Mouse (Mus musculus) MEL (cell line): Measurements from ENCODE around the gene Atp6v1g2. TPM values are rescaled to one million over a fixed set of nuclear protein-coding genes. Genes with fewer than 3 reads are reported as not detected.

ENCODE experiments used
- DNase-seq: peaks from one replicate; pipeline ENCODE4 v3.0.0; 2011; ENCODE audit warnings: low read depth, low spot score
- H3K27ac ChIP-seq: 2 replicates; pipeline ENCODE4 v1.5.1; 2012; ENCODE audit warnings: low read depth, mild to moderate bottlenecking, control low read depth, low read length, moderate library complexity; ENCODE audit not compliant: control insufficient read depth
- H3K27me3 ChIP-seq, 2 experiments: fragments of 150-350 bp in 1 of 2; sonication (generic) in 1 of 2; 2 replicates each; pipeline ENCODE4 v1.6.1; 2012; ENCODE audit warnings: low read length in 2 of 2, mild to moderate bottlenecking in 2 of 2, improper control_type of control experiment in 1 of 2, moderate library complexity in 1 of 2; ENCODE audit not compliant: insufficient read depth in 2 of 2, control insufficient read depth in 1 of 2
- H3K36me3 ChIP-seq, 2 experiments: 2 replicates each; pipeline ENCODE4 v1.6.1; 2012 to 2014; ENCODE audit warnings: low read length in 2 of 2, improper control_type of control experiment in 1 of 2, inconsistent platforms in 1 of 2, mild to moderate bottlenecking in 1 of 2; ENCODE audit not compliant: insufficient read depth in 2 of 2, control insufficient read depth in 1 of 2
- H3K4me1 ChIP-seq, 2 experiments: fragments of 150-350 bp in 1 of 2; sonication (generic) in 1 of 2; 2 replicates each; pipeline ENCODE4 v1.6.1; 2012; ENCODE audit warnings: low read length in 2 of 2, improper control_type of control experiment in 1 of 2, mild to moderate bottlenecking in 1 of 2; ENCODE audit not compliant: insufficient read depth in 2 of 2, control insufficient read depth in 1 of 2
- H3K4me3 ChIP-seq, 2 experiments: fragments of 150-350 bp in 1 of 2; sonication (generic) in 1 of 2; 2 replicates each; pipeline ENCODE4 v1.5.1; 2012; ENCODE audit warnings: low read depth in 2 of 2, low read length in 2 of 2, mild to moderate bottlenecking in 2 of 2, moderate library complexity in 2 of 2, control low read depth in 1 of 2, improper control_type of control experiment in 1 of 2; ENCODE audit not compliant: control insufficient read depth in 1 of 2, insufficient read depth in 1 of 2
- H3K79me2 ChIP-seq: 2 replicates; pipeline ENCODE4 v1.6.1; 2012; ENCODE audit warnings: mild to moderate bottlenecking, low read length, moderate library complexity; ENCODE audit not compliant: control insufficient read depth, poor library complexity, insufficient read depth
- H3K9ac ChIP-seq: 2 replicates; pipeline ENCODE4 v1.6.1; 2012; ENCODE audit warnings: low read depth, mild to moderate bottlenecking, control low read depth, low read length, moderate library complexity; ENCODE audit not compliant: control insufficient read depth, poor library complexity, severe bottlenecking
- H3K9me3 ChIP-seq: fragments of 150-350 bp; sonication (generic); replicated peaks from 2 replicates; pipeline ENCODE4 v1.6.1; 2012; ENCODE audit warnings: mild to moderate bottlenecking, low read length, improper control_type of control experiment, moderate library complexity; ENCODE audit not compliant: insufficient read depth
- CHD1 ChIP-seq: IDR thresholded peaks from 2 replicates; pipeline ENCODE4 v1.6.1; 2012; ENCODE audit warnings: low read depth, mild to moderate bottlenecking, inconsistent platforms, low read length, improper control_type of control experiment
- CTCF ChIP-seq, 3 experiments: IDR thresholded peaks in 2 of 3; conservative IDR thresholded peaks in 1 of 3; 2 replicates each; pipeline ENCODE4 v1.5.1; 2011 to 2012; ENCODE audit warnings: low read length in 3 of 3, low read depth in 2 of 3, mild to moderate bottlenecking in 2 of 3, improper control_type of control experiment in 1 of 3, inconsistent platforms in 1 of 3, mixed read lengths in 1 of 3, moderate library complexity in 1 of 3; ENCODE audit not compliant: control insufficient read depth in 1 of 3, insufficient read depth in 1 of 3, poor library complexity in 1 of 3, severe bottlenecking in 1 of 3
- EP300 ChIP-seq, 2 experiments: IDR thresholded peaks; 2 replicates each; pipeline ENCODE4 v1.6.1; 2011; ENCODE audit warnings: improper control_type of control experiment in 2 of 2, low read length in 2 of 2, low read depth in 1 of 2, mild to moderate bottlenecking in 1 of 2
- ETS1 ChIP-seq: IDR thresholded peaks from 2 replicates; pipeline ENCODE4 v1.6.1; 2012; ENCODE audit warnings: low read depth, mild to moderate bottlenecking, inconsistent platforms, low read length, improper control_type of control experiment, moderate library complexity
- HCFC1 ChIP-seq: IDR thresholded peaks from 2 replicates; pipeline ENCODE4 v1.6.1; 2012; ENCODE audit warnings: low read depth, mild to moderate bottlenecking, inconsistent platforms, low read length, improper control_type of control experiment, moderate library complexity
- KAT2A ChIP-seq: conservative IDR thresholded peaks from 2 replicates; pipeline ENCODE4 v1.6.1; 2012; ENCODE audit warnings: low read depth, low read length, improper control_type of control experiment, inconsistent platforms
- MAFK ChIP-seq: IDR thresholded peaks from 2 replicates; pipeline ENCODE4 v1.6.1; 2011; ENCODE audit warnings: low read depth, mild to moderate bottlenecking, low read length, improper control_type of control experiment, borderline replicate concordance
- MAX ChIP-seq: IDR thresholded peaks from 2 replicates; pipeline ENCODE4 v1.6.1; 2011; ENCODE audit warnings: low read length, improper control_type of control experiment
- MAZ ChIP-seq: IDR thresholded peaks from 2 replicates; pipeline ENCODE4 v1.6.1; 2012; ENCODE audit warnings: low read depth, mild to moderate bottlenecking, inconsistent platforms, low read length, improper control_type of control experiment
- MEF2A ChIP-seq: IDR thresholded peaks from 2 replicates; pipeline ENCODE4 v1.6.1; 2014; ENCODE audit warnings: low read depth, mild to moderate bottlenecking, inconsistent platforms, low read length, improper control_type of control experiment; ENCODE audit not compliant: poor library complexity, insufficient replicate concordance, severe bottlenecking; ENCODE audit errors: extremely low read depth
- MYB ChIP-seq: IDR thresholded peaks from 2 replicates; pipeline ENCODE4 v1.6.1; 2011; ENCODE audit warnings: mild to moderate bottlenecking, low read depth, low read length, improper control_type of control experiment
- MYC ChIP-seq: IDR thresholded peaks from 2 replicates; pipeline ENCODE4 v1.6.1; 2011; ENCODE audit warnings: low read depth, mild to moderate bottlenecking, low read length, improper control_type of control experiment, moderate library complexity
- NELFE ChIP-seq: IDR thresholded peaks from 2 replicates; pipeline ENCODE4 v1.6.1; 2011; ENCODE audit warnings: low read depth, low read length, improper control_type of control experiment
- NRF1 ChIP-seq: IDR thresholded peaks from 2 replicates; pipeline ENCODE4 v1.6.1; 2014; ENCODE audit warnings: low read depth, mild to moderate bottlenecking, inconsistent platforms, low read length, improper control_type of control experiment, moderate library complexity; ENCODE audit not compliant: poor library complexity, insufficient read depth, severe bottlenecking
- POLR2A ChIP-seq, 2 experiments: IDR thresholded peaks; 2 replicates each; pipeline ENCODE4 v1.6.1; 2011 to 2012; ENCODE audit warnings: low read length in 2 of 2, mild to moderate bottlenecking in 2 of 2, control low read depth in 1 of 2, improper control_type of control experiment in 1 of 2, low read depth in 1 of 2, moderate library complexity in 1 of 2; ENCODE audit not compliant: control insufficient read depth in 1 of 2, insufficient read depth in 1 of 2, poor library complexity in 1 of 2
- POLR2AphosphoS5 ChIP-seq: IDR thresholded peaks from 2 replicates; pipeline ENCODE4 v1.6.1; 2012; ENCODE audit warnings: low read depth, borderline replicate concordance, mild to moderate bottlenecking, inconsistent platforms, low read length, moderate library complexity, mixed read lengths
- RAD21 ChIP-seq: IDR thresholded peaks from 2 replicates; pipeline ENCODE4 v1.6.1; 2011; ENCODE audit warnings: mild to moderate bottlenecking, low read depth, low read length, improper control_type of control experiment
- SIN3A ChIP-seq: IDR thresholded peaks from 2 replicates; pipeline ENCODE4 v1.6.1; 2012; ENCODE audit warnings: low read length, improper control_type of control experiment, inconsistent platforms
- SMC3 ChIP-seq: IDR thresholded peaks from 2 replicates; pipeline ENCODE4 v1.6.1; 2011; ENCODE audit warnings: low read depth, low read length, improper control_type of control experiment
- TBP ChIP-seq: IDR thresholded peaks from 2 replicates; pipeline ENCODE4 v1.8.0; 2011; ENCODE audit warnings: low read depth, low read length, improper control_type of control experiment
- TCF12 ChIP-seq: IDR thresholded peaks from 2 replicates; pipeline ENCODE4 v1.6.1; 2014; ENCODE audit warnings: low read depth, mild to moderate bottlenecking, inconsistent platforms, low read length, improper control_type of control experiment, moderate library complexity
- UBTF ChIP-seq: IDR thresholded peaks from 2 replicates; pipeline ENCODE4 v1.6.1; 2012; ENCODE audit warnings: low read depth, mild to moderate bottlenecking, inconsistent platforms, low read length, improper control_type of control experiment, moderate library complexity, borderline replicate concordance; ENCODE audit not compliant: insufficient read depth
- ZC3H11A ChIP-seq: IDR thresholded peaks from 2 replicates; pipeline ENCODE4 v1.6.1; 2012; ENCODE audit warnings: low read depth, mild to moderate bottlenecking, inconsistent platforms, low read length, improper control_type of control experiment
- ZNF384 ChIP-seq: IDR thresholded peaks from 2 replicates; pipeline ENCODE4 v1.6.1; 2012; ENCODE audit warnings: low read depth, mild to moderate bottlenecking, inconsistent platforms, low read length, improper control_type of control experiment
- polyA plus RNA-seq, 2 experiments: library from polyadenylated mRNA; stranded (reverse) in 1 of 2; unstranded in 1 of 2; fragments of >175 nt in 1 of 2; fragments of >200 nt in 1 of 2; gene quantifications; 2 replicates each; pipeline versions ENCODE4 v1.2.1 to v1.2.4; 2012; ENCODE audit warnings: low replicate concordance in 2 of 2, low read depth in 1 of 2; ENCODE audit not compliant: insufficient read length in 2 of 2, insufficient read depth in 1 of 2, missing spikeins in 1 of 2
- total RNA-seq: library from RNA; depleted of rRNA; stranded (reverse); fragments of 300-350 nt; gene quantifications from 2 replicates; pipeline ENCODE4 v1.2.3, GENCODE M21; 2012

Gene Atp6v1g2
- total and polyA plus RNA-seq, 3 experiments, result 0.46 to 4.7 TPM; not detected in 1

DNA sequence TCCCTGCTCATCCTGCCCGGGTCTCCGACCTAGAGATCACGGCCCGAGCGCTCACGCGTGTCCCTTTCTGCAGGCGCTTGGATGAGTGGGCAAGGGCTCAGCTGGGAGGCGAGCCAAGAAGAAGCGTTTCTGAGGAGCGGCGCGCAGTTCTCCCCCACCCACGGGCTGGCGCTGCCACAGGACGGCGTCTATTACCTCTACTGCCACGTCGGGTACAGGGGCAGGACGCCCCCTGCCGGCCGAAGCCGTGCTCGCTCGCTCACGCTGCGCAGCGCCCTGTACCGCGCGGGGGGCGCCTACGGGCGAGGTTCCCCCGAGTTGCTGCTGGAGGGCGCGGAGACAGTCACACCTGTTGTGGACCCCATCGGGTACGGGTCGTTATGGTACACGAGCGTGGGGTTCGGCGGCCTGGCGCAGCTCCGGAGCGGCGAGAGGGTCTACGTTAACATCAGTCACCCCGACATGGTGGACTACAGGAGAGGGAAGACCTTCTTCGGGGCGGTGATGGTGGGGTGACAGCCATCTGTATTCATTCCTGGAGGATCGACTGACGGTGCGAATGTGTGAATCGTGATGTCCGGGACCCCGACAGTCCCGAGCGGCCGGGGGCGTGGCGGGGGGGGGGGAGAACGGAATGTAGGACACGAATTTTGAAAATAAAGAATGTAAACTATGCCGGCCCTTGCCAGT is 37.7 kb upstream of the Atp6v1g2 start:
- TF ChIP-seq KAT2A, result no peak
- peak; percentile 42; the same call in 1 of the 2 replicates for TF ChIP-seq ETS1
- TF ChIP-seq UBTF, result 0 out of 2 replicates have a peak, but pooled peaks have one; percentile 11
- TF ChIP-seq RAD21, result peak; percentile 51
- TF ChIP-seq MAX, result peak; percentile 10; the same call in 1 of the 2 replicates
- peak; percentile 47 for TF ChIP-seq ZC3H11A
- TF ChIP-seq SMC3, result peak; percentile 78
- no peak for TF ChIP-seq MYB
- TF ChIP-seq SIN3A, result peak; percentile 74
- no peak for TF ChIP-seq ZNF384
- no peak for TF ChIP-seq CHD1
- peak; percentile 94 for TF ChIP-seq MAZ
- TF ChIP-seq EP300 (IDR thresholded peaks at IDR 0.05; ENCODE audit: low read depth in 1 of 2, low read length in 2 of 2), result peak in 1 of 2 experiments; percentile 18; a peak in 2 of 4 replicates
- peak; percentile 81 to 96 (median 96) for TF ChIP-seq CTCF (IDR thresholded peaks at IDR 0.05 in 2 of 3, conservative IDR thresholded peaks at IDR 0.05 in 1 of 3; ENCODE audit: control insufficient read depth in 1 of 3, insufficient read depth in 1 of 3, low read depth in 2 of 3, low read length in 3 of 3, poor library complexity in 1 of 3, severe bottlenecking in 1 of 3)
- peak; percentile 52; the same call in 1 of the 2 replicates for TF ChIP-seq NRF1
- no peak for TF ChIP-seq MEF2A
- TF ChIP-seq POLR2AphosphoS5, result no peak
- peak in 1 of 2 experiments; percentile 42; a peak in 2 of 4 replicates for TF ChIP-seq POLR2A (IDR thresholded peaks at IDR 0.05; ENCODE audit: control insufficient read depth in 1 of 2, insufficient read depth in 1 of 2, low read depth in 1 of 2, low read length in 2 of 2, poor library complexity in 1 of 2)
- peak; percentile 29; the same call in 1 of the 2 replicates for TF ChIP-seq HCFC1
- 0 out of 2 replicates have a peak, but pooled peaks have one; percentile 42 for TF ChIP-seq TCF12
- TF ChIP-seq NELFE, result peak; percentile 42; the same call in 1 of the 2 replicates
- TF ChIP-seq MAFK, result no peak
- no peak for TF ChIP-seq MYC
- TF ChIP-seq TBP, result no peak
- H3K4me3 ChIP-seq, result peak overlapping the region; percentile 71 to 74
- H3K36me3 ChIP-seq, result peaks cover 0 to 17% of the 10 kb centered on the region in 2 experiments; a peak in 2 of 4 replicates
- peak; percentile 89 for DNase-seq
- H3K27ac ChIP-seq, result peak overlapping the region; percentile 5; the same call in 1 of the 2 replicates
- H3K79me2 ChIP-seq, result peaks cover 5% of the 10 kb centered on the region; the same call in 1 of the 2 replicates
- H3K9me3 ChIP-seq, result no peaks in the 10 kb centered on the region
- H3K9ac ChIP-seq, result peak overlapping the region; percentile 71
- H3K27me3 ChIP-seq, result no peaks in the 10 kb centered on the region
- peaks cover 12 to 23% of the 10 kb centered on the region in 2 experiments for H3K4me1 ChIP-seq
